Mouse (Mus musculus) erythroblast, embryonic 14.5 days (primary cell): ENCODE measurements around the gene Ifit3.

Experiments
- GATA1 ChIP-seq: IDR thresholded peaks from 2 replicates; pipeline ENCODE4 v1.6.1; 2012; ENCODE audit warnings: low read length, inconsistent platforms, mixed read lengths
- TAL1 ChIP-seq: IDR thresholded peaks from 3 replicates; pipeline ENCODE4 v1.6.1; 2012; ENCODE audit warnings: low read length, inconsistent platforms, mixed read lengths

DNA sequence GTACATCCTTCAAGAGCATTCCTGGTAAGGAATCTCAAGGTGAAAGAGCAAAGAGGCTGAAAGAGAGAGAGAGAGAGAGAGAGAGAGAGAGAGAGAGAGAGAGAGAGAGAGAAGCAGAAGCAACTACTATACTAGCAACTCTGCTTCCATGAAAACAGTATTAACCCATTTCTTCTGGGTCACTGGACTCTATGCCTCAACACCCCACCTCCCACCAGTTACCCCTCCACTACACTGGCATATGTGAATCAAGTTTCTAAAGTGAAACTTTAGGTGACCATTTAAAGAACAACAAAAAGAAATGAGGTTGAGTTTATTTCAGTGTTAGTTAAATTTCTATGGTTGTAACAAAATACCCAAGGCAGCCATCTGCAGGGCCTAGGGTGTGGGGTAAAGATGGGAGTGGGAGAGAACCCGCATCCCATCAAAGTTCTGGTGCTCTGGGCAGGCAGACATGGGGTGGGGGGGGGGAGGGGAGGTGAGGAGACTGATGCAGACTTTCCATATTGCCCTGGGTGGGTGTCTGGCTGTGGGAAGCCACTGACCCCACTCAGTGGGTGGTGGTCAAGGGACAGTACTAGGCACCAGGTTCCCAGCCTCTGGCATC lies 17.1 kb upstream of the Ifit3 start:
- TF ChIP-seq TAL1 (no peak), GATA1 (no peak)
